Mouse (Mus musculus): ENCODE results near the gene C4b. TPM values are rescaled to one million over a fixed set of nuclear protein-coding genes. Genes with fewer than 3 reads are reported as not detected.
"Not testable (repeated sequence)": the region's sequence is repeated elsewhere in the genome, so short reads cannot be mapped to it uniquely, and the experiment has no call there.

C4b gene
- 0.11 and 0.42 TPM in 2 replicates for polyA plus RNA-seq (2015; fragmentation: Nextera tagmentation; extraction: Ambion mirVana)

DNA sequence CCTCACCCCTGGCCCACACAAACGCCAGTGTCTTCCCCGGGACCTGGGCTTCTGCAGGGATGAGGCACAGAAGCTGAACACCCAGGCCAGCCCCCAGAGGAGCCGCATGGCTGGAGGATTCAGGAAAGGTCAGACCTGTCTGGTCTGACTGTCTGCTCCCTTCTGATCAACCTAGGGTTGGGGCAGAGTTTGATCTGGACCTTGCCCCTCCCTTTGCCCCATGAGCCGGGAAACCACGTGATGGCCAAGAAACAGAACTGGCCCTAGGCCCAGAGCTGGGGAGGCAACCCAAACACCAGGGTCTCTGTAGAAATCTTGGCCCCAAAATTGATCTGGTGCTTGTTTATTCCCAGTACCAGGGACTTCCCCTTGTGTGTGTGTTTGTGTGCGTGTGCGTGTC, at the start of gene C4b:
Gene C4b, minus strand, starts transcription at position 164 of the 400 bp plus-strand sequence.
- no peak within 1 kb of the TSS for H3K4me2 ChIP-seq
- no peak within 1 kb of the TSS for H3K9ac ChIP-seq
- no peak for ATAC-seq (ENCODE audit: borderline replicate concordance, extremely low read depth, low FRiP score, low TSS enrichment)
- WGBS: 78% methylated on average over 7 of the region's 7 CpGs
- no peaks in the 10 kb centered on the region for H3K4me1 ChIP-seq
- H3K27ac ChIP-seq: no peak within 1 kb of the TSS
- H3K36me3 ChIP-seq: no peaks in the 10 kb centered on the region
- H3K27me3 ChIP-seq: no peaks in the 10 kb centered on the region
- no peak within 1 kb of the TSS for H3K4me3 ChIP-seq
- H3K9me3 ChIP-seq: no peaks in the 10 kb centered on the region

DNA sequence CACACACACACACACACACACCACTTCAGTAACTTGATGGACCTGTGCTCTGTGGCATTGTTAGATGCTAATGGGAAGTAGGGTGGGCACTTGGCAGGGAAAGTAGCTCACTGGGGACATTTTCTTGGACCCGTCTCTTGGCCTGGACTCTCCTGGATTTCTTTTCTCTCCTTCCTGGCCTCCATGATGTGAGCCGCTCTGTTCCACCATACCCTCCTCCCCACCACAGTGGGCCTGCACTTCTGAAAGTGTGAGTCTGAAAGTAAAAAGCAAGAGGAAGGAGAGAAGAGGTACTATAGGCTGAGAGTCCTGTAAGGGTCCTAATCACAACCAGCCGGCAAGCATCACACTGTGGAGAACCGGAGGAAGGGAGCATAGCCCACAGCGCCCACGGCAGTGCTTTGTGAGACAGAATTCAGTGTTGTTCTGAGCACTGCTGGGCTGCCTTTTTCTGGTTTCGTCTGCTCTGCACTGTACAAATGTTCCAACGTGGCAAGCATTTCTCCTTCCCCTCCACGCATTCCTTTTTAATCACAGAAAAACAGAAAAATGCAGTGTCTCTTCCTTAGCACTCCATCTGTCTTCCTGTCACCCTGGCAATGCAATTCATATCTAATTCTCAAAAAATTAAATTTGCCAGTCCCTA, 34.1 kb upstream of the C4b start:
- 50% methylated on average over 9 of the region's 9 CpGs for WGBS
- no peak overlapping the region for H3K4me3 ChIP-seq
- no peaks in the 10 kb centered on the region for H3K9me3 ChIP-seq
- no peak overlapping the region for H3K27ac ChIP-seq
- no peak overlapping the region for H3K4me2 ChIP-seq
- no peaks in the 10 kb centered on the region for H3K36me3 ChIP-seq
- no peaks in the 10 kb centered on the region for H3K4me1 ChIP-seq
- no peaks in the 10 kb centered on the region for H3K27me3 ChIP-seq
- no peak overlapping the region for H3K9ac ChIP-seq
- no peak for ATAC-seq (ENCODE audit: borderline replicate concordance, extremely low read depth, low FRiP score, low TSS enrichment)

DNA sequence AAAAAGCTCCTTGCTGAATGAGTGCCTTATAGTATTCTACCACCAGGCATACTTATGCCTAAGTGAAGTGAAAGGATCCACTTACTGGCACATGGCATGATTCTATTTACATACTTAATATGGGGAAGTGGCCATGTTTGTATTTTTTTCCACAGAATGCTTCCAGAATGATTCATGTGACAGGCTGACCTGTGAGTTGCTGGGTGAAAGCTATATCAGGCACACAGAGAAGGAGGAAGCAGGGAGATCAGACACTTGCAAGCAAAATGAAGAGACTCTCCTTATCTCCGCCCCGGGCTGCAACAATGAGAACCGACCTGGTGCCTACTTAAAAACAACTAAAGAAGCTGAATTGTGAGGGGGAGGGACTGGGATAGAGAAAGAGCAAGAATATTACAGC, 17.8 kb upstream of the C4b start:
- Histone ChIP-seq H3K4me3 (no peak overlapping the region), H3K27me3 (no peaks in the 10 kb centered on the region), H3K4me1 (no peaks in the 10 kb centered on the region), H3K9ac (no peak overlapping the region), H3K27ac (no peak overlapping the region), H3K9me3 (no peaks in the 10 kb centered on the region), H3K36me3 (no peaks in the 10 kb centered on the region), H3K4me2 (no peak overlapping the region)
- 57% methylated on average over 3 of the region's 3 CpGs for WGBS
- no peak for ATAC-seq (ENCODE audit: borderline replicate concordance, extremely low read depth, low FRiP score, low TSS enrichment)

DNA sequence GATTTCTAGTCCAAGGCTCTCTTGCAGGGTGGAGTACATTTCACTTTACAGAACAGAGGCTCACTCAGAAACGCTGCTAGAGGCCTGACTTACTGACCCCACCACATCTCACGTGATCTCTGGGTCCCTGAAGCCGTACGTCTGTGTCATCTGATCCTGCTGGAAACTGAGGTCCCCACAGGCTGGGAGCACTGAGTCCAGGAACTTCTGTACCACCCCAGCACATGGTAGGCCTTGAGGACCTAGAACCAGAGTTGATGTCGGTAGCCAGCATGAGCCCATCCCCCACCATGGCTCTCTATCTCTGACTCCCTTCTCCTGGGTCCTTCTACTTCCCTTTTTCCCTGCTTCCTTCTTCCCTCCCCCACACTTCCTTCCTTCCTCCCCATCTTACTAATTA, 2.8 kb upstream of the C4b start:
- Histone ChIP-seq H3K4me3 (no peak overlapping the region), H3K4me2 (no peak overlapping the region), H3K27ac (no peak overlapping the region), H3K27me3 (no peaks in the 10 kb centered on the region), H3K9me3 (no peaks in the 10 kb centered on the region), H3K4me1 (no peaks in the 10 kb centered on the region), H3K36me3 (no peaks in the 10 kb centered on the region), H3K9ac (no peak overlapping the region)
- ATAC-seq (ENCODE audit: borderline replicate concordance, extremely low read depth, low FRiP score, low TSS enrichment): no peak
- 65% methylated on average over 5 of the region's 5 CpGs for WGBS

DNA sequence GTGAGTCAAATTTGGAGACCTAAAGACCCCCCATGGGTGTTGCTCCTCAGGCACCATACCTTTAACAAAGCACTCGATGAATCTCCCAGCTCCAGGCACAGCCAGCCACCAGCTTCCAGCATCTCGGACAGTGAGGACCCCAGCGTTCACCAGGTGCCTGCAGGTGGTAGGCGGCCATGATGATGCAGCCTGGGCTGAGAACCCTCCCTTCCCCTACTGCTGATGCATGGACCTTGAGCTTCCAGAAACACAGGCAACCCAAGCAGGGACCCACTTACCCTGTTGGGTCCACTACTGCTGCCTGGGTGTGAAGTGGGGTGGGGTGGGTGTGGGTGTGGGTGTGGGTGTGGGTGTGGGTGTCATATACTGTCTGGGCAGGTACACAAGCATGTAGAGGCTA, 1.5 kb upstream of the C4b start:
- not testable (repeated sequence) for H3K9ac ChIP-seq; H3K4me3 ChIP-seq; H3K9me3 ChIP-seq; H3K27ac ChIP-seq; ATAC-seq (ENCODE audit: borderline replicate concordance, extremely low read depth, low FRiP score, low TSS enrichment); H3K4me2 ChIP-seq; H3K36me3 ChIP-seq; H3K4me1 ChIP-seq; H3K27me3 ChIP-seq
- 94% methylated on average over 4 of the region's 4 CpGs for WGBS

DNA sequence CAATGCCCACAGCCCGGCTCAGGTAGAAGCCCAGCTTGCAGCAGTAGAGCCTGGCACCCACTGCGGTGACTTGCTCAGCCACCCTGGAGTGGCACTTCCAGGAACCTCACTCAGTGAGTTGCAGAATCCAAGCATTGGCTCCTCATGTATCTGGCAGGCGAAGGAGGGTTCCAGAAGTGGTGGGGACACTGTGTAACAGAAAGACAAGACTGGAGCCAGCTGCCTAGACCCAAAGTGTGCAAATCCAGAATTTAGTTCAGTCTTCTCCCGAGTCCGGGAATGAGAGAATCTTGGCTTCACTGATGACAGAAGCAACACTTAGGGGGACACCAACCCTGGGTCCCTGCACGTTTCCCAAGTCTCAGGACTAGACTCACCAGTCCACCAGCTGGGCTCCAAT, 929 bp upstream of the C4b start:
- ATAC-seq (ENCODE audit: borderline replicate concordance, extremely low read depth, low FRiP score, low TSS enrichment); H3K27ac ChIP-seq; H3K4me2 ChIP-seq; H3K9ac ChIP-seq; H3K4me3 ChIP-seq; H3K27me3 ChIP-seq; H3K4me1 ChIP-seq; H3K9me3 ChIP-seq; H3K36me3 ChIP-seq: not testable (repeated sequence)
- WGBS: 85% methylated on average over 6 of the region's 6 CpGs

DNA sequence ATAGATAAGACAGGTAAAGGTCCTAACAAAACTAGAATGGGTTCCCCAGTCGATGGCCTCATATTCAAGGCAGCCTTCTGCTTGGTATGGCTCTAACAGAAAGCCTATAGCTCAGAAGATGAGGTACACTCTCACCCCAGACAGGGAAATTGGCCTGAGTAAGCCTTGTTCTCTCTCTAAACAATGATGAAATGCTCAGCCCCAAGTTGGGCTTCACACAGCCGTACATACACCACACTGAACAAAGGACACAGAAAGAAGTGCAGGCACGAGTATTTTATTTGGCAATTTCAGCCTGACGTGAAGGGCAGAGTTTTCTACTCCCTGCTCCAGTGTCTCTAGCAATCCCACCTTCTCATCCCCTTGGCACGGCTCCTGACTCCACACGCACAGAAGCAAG, 524 bp upstream of the C4b start:
- no peak for ATAC-seq (ENCODE audit: borderline replicate concordance, extremely low read depth, low FRiP score, low TSS enrichment)
- Histone ChIP-seq H3K9me3 (no peaks in the 10 kb centered on the region), H3K27ac (no peak overlapping the region), H3K4me2 (no peak overlapping the region), H3K27me3 (no peaks in the 10 kb centered on the region), H3K36me3 (no peaks in the 10 kb centered on the region), H3K4me1 (no peaks in the 10 kb centered on the region), H3K9ac (no peak overlapping the region), H3K4me3 (no peak overlapping the region)
- 66% methylated on average over 6 of the region's 6 CpGs for WGBS

DNA sequence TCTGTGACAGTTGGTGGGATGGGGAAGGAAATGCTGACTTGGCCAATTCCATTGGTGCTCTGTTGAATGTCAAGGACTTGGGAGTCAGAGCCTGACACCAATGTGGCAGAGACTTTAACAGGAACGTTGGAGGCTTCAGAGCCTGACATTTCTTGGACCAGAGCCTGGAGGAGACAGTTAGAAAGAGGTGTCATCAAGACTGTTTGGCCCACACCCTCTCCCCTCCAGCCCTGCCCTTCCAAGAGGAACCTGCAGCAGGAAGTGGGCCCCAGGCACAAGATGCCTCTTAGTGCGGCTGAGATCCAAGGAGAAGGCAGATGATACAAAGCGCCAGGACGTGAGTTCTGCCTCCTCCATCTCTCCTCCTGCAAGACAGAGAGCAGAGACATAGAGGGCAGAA, 3.4 kb downstream of the C4b start:
- ATAC-seq (ENCODE audit: borderline replicate concordance, extremely low read depth, low FRiP score, low TSS enrichment): no peak
- no peak overlapping the region for H3K4me2 ChIP-seq
- no peak overlapping the region for H3K9ac ChIP-seq
- H3K9me3 ChIP-seq: no peaks in the 10 kb centered on the region
- H3K27me3 ChIP-seq: no peaks in the 10 kb centered on the region
- no peak overlapping the region for H3K4me3 ChIP-seq
- H3K36me3 ChIP-seq: no peaks in the 10 kb centered on the region
- no peak overlapping the region for H3K27ac ChIP-seq
- WGBS: 51% methylated on average over 4 of the region's 4 CpGs
- H3K4me1 ChIP-seq: no peaks in the 10 kb centered on the region

DNA sequence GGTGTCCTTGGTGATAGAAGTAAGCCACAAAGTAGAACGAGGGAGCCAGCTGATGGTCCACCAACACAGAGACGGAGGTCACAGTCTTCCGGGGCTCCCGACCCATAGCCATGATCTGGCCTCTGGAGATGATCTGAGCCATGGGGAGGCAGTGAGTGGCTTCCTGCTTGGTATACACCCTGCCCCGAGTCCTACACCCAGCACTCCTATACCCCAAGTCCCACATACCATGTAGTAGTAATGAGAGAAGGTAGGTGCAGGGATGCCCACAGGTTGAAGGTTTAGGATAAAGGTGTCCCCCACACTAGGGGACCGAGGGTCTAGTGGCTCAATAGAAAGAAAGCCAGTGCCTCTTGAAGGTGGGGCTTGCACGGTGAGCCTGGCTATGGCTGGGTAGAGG, 4.0 kb downstream of the C4b start:
- H3K9ac ChIP-seq; H3K36me3 ChIP-seq; H3K9me3 ChIP-seq; H3K4me3 ChIP-seq; H3K27ac ChIP-seq; H3K4me1 ChIP-seq; H3K4me2 ChIP-seq; H3K27me3 ChIP-seq; ATAC-seq (ENCODE audit: borderline replicate concordance, extremely low read depth, low FRiP score, low TSS enrichment): not testable (repeated sequence)
- 89% methylated on average over 7 of the region's 7 CpGs for WGBS

DNA sequence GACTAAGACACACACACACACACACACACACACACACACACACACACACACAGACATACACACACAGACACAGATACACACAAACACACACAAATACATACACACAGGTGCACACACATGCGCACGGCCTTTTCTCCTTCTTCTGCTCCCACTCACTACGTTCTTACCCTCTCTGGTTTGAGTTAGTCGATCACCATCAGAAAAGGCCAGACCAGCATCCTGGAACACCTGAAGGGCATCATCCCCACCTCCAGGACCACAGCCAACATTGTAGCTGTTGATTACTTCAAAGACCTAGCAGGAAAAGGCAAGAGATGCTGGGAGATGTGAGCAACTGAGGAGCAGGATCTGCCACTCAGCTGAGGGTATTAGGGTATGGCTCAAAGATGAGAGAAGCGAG, 6.2 kb downstream of the C4b start:
- not testable (repeated sequence) for H3K27me3 ChIP-seq; H3K9ac ChIP-seq; H3K4me3 ChIP-seq; H3K4me2 ChIP-seq; H3K4me1 ChIP-seq; ATAC-seq (ENCODE audit: borderline replicate concordance, extremely low read depth, low FRiP score, low TSS enrichment); H3K9me3 ChIP-seq; H3K27ac ChIP-seq; H3K36me3 ChIP-seq
- WGBS: 69% methylated on average over 5 of the region's 5 CpGs

DNA sequence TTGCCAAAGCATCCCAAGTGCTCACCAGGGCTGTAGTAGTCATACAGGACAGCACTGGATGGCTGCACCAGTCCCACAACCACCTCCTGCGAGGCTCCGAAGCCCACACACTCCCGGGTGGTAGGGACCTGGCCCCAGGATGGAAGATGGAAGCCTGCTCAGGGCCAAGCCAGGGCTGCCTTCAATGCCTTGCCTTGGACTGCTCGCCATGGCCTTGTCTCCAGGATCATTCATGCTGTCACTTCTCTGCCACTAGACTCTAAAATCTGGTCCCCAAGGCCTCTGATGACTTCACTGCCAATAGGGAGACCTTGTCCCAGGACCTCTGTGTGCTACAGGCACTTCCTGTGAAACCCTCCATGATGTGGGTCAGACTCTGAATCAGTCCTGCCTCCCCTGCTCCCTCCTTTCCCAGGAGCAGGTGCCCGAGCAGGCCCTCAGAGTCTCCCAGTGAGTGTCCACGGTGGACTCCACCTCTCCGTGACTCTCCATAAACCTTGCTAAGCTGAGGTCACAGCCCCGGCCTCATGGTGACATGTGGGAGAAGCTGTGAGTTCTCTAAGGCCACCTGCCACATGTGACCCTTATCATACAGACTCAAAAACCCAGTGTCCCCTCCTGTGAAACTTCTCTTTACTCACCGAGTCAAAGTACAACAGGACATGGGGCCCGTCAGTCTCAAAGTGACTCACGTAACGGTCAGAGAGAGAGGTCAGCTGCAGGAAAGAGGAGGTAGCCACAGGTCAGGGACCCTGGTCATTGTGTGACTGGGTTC, 13.7 kb downstream of the C4b start:
- WGBS: 81% methylated on average over 12 of the region's 12 CpGs
- H3K9me3 ChIP-seq; ATAC-seq (ENCODE audit: borderline replicate concordance, extremely low read depth, low FRiP score, low TSS enrichment); H3K9ac ChIP-seq; H3K27ac ChIP-seq; H3K4me1 ChIP-seq; H3K4me3 ChIP-seq; H3K27me3 ChIP-seq; H3K4me2 ChIP-seq; H3K36me3 ChIP-seq: not testable (repeated sequence)

DNA sequence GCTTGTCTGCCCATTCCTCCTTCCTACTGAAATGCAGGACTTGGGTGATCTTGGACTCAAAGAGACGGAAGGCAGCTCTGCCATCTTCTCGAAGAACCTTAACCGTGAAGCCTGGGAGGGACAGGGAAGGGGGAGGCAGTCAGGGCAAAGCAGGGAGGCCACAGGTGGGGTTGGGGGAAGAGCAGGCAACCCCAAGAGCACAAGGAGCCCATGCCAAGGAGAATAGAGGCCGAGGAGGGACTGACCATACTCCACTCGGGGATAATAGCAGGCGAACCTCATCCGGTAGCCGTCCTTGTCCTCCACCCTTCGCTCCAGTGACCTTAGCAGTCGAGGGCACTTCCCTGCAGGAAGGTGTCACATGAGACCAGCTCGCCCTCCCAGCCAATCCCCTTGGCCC, 14.5 kb downstream of the C4b start:
- H3K9ac ChIP-seq; H3K4me3 ChIP-seq; H3K27me3 ChIP-seq; H3K9me3 ChIP-seq; H3K4me2 ChIP-seq; H3K4me1 ChIP-seq; H3K36me3 ChIP-seq; H3K27ac ChIP-seq; ATAC-seq (ENCODE audit: borderline replicate concordance, extremely low read depth, low FRiP score, low TSS enrichment): not testable (repeated sequence)
- 76% methylated on average over 11 of the region's 11 CpGs for WGBS

Measured in lung, embryonic 15.5 days (tissue).